In genomic region chr5:149433618-149434017, GRCm38 (mm10) we compare ENCODE assay signal across 20 mouse cellular contexts. TPM values are rescaled to one million over a fixed set of nuclear protein-coding genes. Genes with fewer than 3 reads are reported as not detected.
DNase-seq lines count a peak whose midpoint lies in the region; ATAC-seq lines count a peak whose summit lies in the region.
"Had no signal": no experiment of that assay in that cellular context is flagged by ENCODE, and none has a peak within 500 bp of the region (broad histone marks: within the 10 kb centered on the region; RNA-seq: fewer than 3 reads in every experiment).

No protein-coding gene starts in this region.

- intact Hi-C loops in left cerebral cortex, postnatal 25 days (cut with DNase I): no loop called here

- WGBS in kidney, embryonic 16.5 days: 60% methylated on average over 7 of the region's 7 CpGs
- WGBS in intestine, embryonic 16.5 days: 51% methylated on average over 7 of the region's 7 CpGs
- 39% methylated on average over 7 of the region's 7 CpGs for WGBS in stomach, embryonic 16.5 days
- 64% methylated on average over 7 of the region's 7 CpGs for WGBS in liver, embryonic 12.5 days (ENCODE audit: insufficient replicate concordance)

- H3K4me3 ChIP-seq in kidney, embryonic 16.5 days (ENCODE audit: low read length): no peak overlapping the region
- H3K4me3 ChIP-seq in intestine, embryonic 16.5 days (ENCODE audit: low read length): peak overlapping the region; percentile 10; the same call in 1 of the 2 replicates
- peak overlapping the region; percentile 5; the same call in 1 of the 2 replicates for H3K4me3 ChIP-seq in stomach, embryonic 16.5 days (replicated peaks; ENCODE audit: low read length)
- H3K4me3 ChIP-seq in liver, embryonic 12.5 days: no peak overlapping the region
- H3K4me3 ChIP-seq: embryonic facial prominence, embryonic 15.5 days; heart, embryonic 13.5 days had no signal

- no peaks in the 10 kb centered on the region for H3K36me3 ChIP-seq in kidney, embryonic 16.5 days (ENCODE audit: insufficient read depth, low read length)
- H3K36me3 ChIP-seq in intestine, embryonic 16.5 days (ENCODE audit: control insufficient read depth, insufficient read depth, low read length): no peaks in the 10 kb centered on the region
- no peaks in the 10 kb centered on the region for H3K36me3 ChIP-seq in stomach, embryonic 16.5 days (ENCODE audit: control insufficient read depth, insufficient read depth, low read length)
- H3K36me3 ChIP-seq in liver, embryonic 12.5 days: no peaks in the 10 kb centered on the region
- H3K36me3 ChIP-seq: embryonic facial prominence, embryonic 15.5 days; heart, embryonic 13.5 days had no signal

- ATAC-seq in kidney, embryonic 16.5 days (ENCODE audit: low FRiP score, low TSS enrichment): no peak
- ATAC-seq in intestine, embryonic 16.5 days: peak; percentile 65
- peak; percentile 65; the same call in 1 of the 2 replicates for ATAC-seq in stomach, embryonic 16.5 days (ENCODE audit: insufficient read depth, low FRiP score)
- no peak for ATAC-seq in megakaryocyte, adult 5-6 weeks (ENCODE audit: poor library complexity, severe bottlenecking)
- no peak for ATAC-seq in liver, embryonic 12.5 days
- ATAC-seq: hindbrain, postnatal 0 days; Patski had no signal

- H3K27ac ChIP-seq in kidney, embryonic 16.5 days (ENCODE audit: low read length): 0 out of 2 replicates have a peak overlapping the region, but pooled peaks have one; percentile 43
- H3K27ac ChIP-seq in intestine, embryonic 16.5 days (ENCODE audit: low read length): peak overlapping the region; percentile 77
- peak overlapping the region; percentile 85 for H3K27ac ChIP-seq in stomach, embryonic 16.5 days (ENCODE audit: low read length)
- no peak overlapping the region for H3K27ac ChIP-seq in liver, embryonic 12.5 days
- H3K27ac ChIP-seq: embryonic facial prominence, embryonic 15.5 days; heart, embryonic 13.5 days; hindbrain, postnatal 0 days; kidney, postnatal 0 days; liver, embryonic 14.5 days had no signal

- H3K27me3 ChIP-seq in kidney, embryonic 16.5 days (ENCODE audit: insufficient read depth, low read length): no peaks in the 10 kb centered on the region
- no peaks in the 10 kb centered on the region for H3K27me3 ChIP-seq in intestine, embryonic 16.5 days (replicated peaks; ENCODE audit: control insufficient read depth, insufficient read depth, low read length)
- no peaks in the 10 kb centered on the region for H3K27me3 ChIP-seq in stomach, embryonic 16.5 days (ENCODE audit: control insufficient read depth, insufficient read depth, low read length)
- H3K27me3 ChIP-seq in liver, embryonic 12.5 days (replicated peaks): no peaks in the 10 kb centered on the region
- H3K27me3 ChIP-seq: embryonic facial prominence, embryonic 15.5 days; heart, embryonic 13.5 days; Patski had no signal

- no peak overlapping the region for H3K4me2 ChIP-seq in kidney, embryonic 16.5 days (replicated peaks; ENCODE audit: low read depth, low read length)
- peak overlapping the region; percentile 26; the same call in 1 of the 2 replicates for H3K4me2 ChIP-seq in intestine, embryonic 16.5 days (ENCODE audit: low read depth, low read length)
- peak overlapping the region; percentile 25; the same call in 1 of the 2 replicates for H3K4me2 ChIP-seq in stomach, embryonic 16.5 days (ENCODE audit: low read depth, low read length)
- no peak overlapping the region; the same call in 1 of the 2 replicates for H3K4me2 ChIP-seq in liver, embryonic 12.5 days
- H3K4me2 ChIP-seq: embryonic facial prominence, embryonic 15.5 days; heart, embryonic 13.5 days had no signal

- DNase-seq in kidney, adult 18-20 months: no peak
- DNase-seq in lung, postnatal 10 days: peak; percentile 66
- no peak for DNase-seq in left cerebral cortex, postnatal 25 days (ENCODE audit: low spot score in 2 of 2)
- DNase-seq: cerebellum, postnatal 36 days; gastrocnemius, postnatal 36 days; heart, postnatal 4 days; layer of hippocampus, postnatal 36 days had no signal

- no peak overlapping the region for H3K9ac ChIP-seq in kidney, embryonic 16.5 days (replicated peaks; ENCODE audit: low read length)
- H3K9ac ChIP-seq in intestine, embryonic 16.5 days (ENCODE audit: low read depth, low read length): no peak overlapping the region
- H3K9ac ChIP-seq in stomach, embryonic 16.5 days (ENCODE audit: low read length): no peak overlapping the region; the same call in 1 of the 2 replicates
- no peak overlapping the region for H3K9ac ChIP-seq in liver, embryonic 12.5 days
- H3K9ac ChIP-seq: embryonic facial prominence, embryonic 15.5 days; heart, embryonic 13.5 days; liver, embryonic 14.5 days had no signal

- peaks cover 6% of the 10 kb centered on the region; the same call in 1 of the 2 replicates for H3K4me1 ChIP-seq in kidney, embryonic 16.5 days (ENCODE audit: insufficient read depth, low read length)
- peaks cover 14% of the 10 kb centered on the region for H3K4me1 ChIP-seq in intestine, embryonic 16.5 days (ENCODE audit: control insufficient read depth, insufficient read depth, low read length)
- peaks cover 12% of the 10 kb centered on the region for H3K4me1 ChIP-seq in stomach, embryonic 16.5 days (ENCODE audit: control insufficient read depth, insufficient read depth, low read length)
- H3K4me1 ChIP-seq in liver, embryonic 12.5 days: peaks cover 48% of the 10 kb centered on the region

- no peaks in the 10 kb centered on the region for H3K9me3 ChIP-seq in kidney, embryonic 16.5 days (ENCODE audit: low read length)
- no peaks in the 10 kb centered on the region for H3K9me3 ChIP-seq in intestine, embryonic 16.5 days (ENCODE audit: control insufficient read depth, low read length)
- no peaks in the 10 kb centered on the region for H3K9me3 ChIP-seq in stomach, embryonic 16.5 days (replicated peaks; ENCODE audit: control insufficient read depth, low read length)
- no peaks in the 10 kb centered on the region for H3K9me3 ChIP-seq in liver, embryonic 12.5 days (replicated peaks)
- H3K9me3 ChIP-seq: embryonic facial prominence, embryonic 15.5 days; heart, embryonic 13.5 days had no signal

RNA-seq across cellular contexts. Expression of gene Tex26, which starts 5.8 kb away (rescaled TPM):
- 0.59 TPM in 1 of 2 replicates, not detected in the other for polyA plus RNA-seq in kidney, embryonic 16.5 days (2015; fragmentation: Nextera tagmentation; extraction: Ambion mirVana)
- polyA plus RNA-seq in intestine, embryonic 16.5 days (2015; fragmentation: Nextera tagmentation; extraction: Ambion mirVana): 0.38 and 0.39 TPM in 2 replicates
- polyA plus RNA-seq in stomach, embryonic 16.5 days (2015; fragmentation: Nextera tagmentation; extraction: Ambion mirVana): 0.54 and 0.59 TPM in 2 replicates
- total RNA-seq in left cerebral cortex, postnatal 25 days (2021): not detected
- not detected in 2 replicates for total RNA-seq in megakaryocyte, adult 5-6 weeks (2015)
- total RNA-seq in megakaryocyte, adult 5-6 weeks (2017): not detected in 2 replicates
- 0.13 and 0.18 TPM in 2 replicates for polyA plus RNA-seq in liver, embryonic 12.5 days (2016; fragmentation: Nextera tagmentation; extraction: Ambion mirVana)
- total RNA-seq: gastrocnemius, postnatal 36 days; neutrophil, adult 5-6 weeks had no signal
- polyA plus RNA-seq: spleen, adult 2 months had no signal

RNA-seq across cellular contexts. Expression of gene Medag, which starts 22.1 kb away (rescaled TPM):
- polyA plus RNA-seq in kidney, embryonic 16.5 days (2015; fragmentation: Nextera tagmentation; extraction: Ambion mirVana): 0.22 and 0.49 TPM in 2 replicates
- 1.8 and 2.0 TPM in 2 replicates for polyA plus RNA-seq in intestine, embryonic 16.5 days (2015; fragmentation: Nextera tagmentation; extraction: Ambion mirVana)
- polyA plus RNA-seq in stomach, embryonic 16.5 days (2015; fragmentation: Nextera tagmentation; extraction: Ambion mirVana): 4.0 and 4.4 TPM in 2 replicates
- total RNA-seq in left cerebral cortex, postnatal 25 days (2021): 10 to 100 TPM; 12.7 to 14.5 TPM
- not detected in 2 replicates for total RNA-seq in megakaryocyte, adult 5-6 weeks (2015)
- total RNA-seq in megakaryocyte, adult 5-6 weeks (2017): not detected in 2 replicates
- 0.35 and 0.57 TPM in 2 replicates for polyA plus RNA-seq in liver, embryonic 12.5 days (2016; fragmentation: Nextera tagmentation; extraction: Ambion mirVana)
- total RNA-seq: neutrophil, adult 5-6 weeks had no signal

Comparison
In these comparisons a context has a peak if more than half of its experiments do, and no peak if none do; other contexts are left out.
1. ATAC-seq: peak in intestine, embryonic 16.5 days (single experiment) and stomach, embryonic 16.5 days (single experiment); none in kidney, embryonic 16.5 days (single experiment), megakaryocyte, adult 5-6 weeks (single experiment) and liver, embryonic 12.5 days (single experiment).
2. H3K4me2 ChIP-seq: peak in intestine, embryonic 16.5 days (single experiment) and stomach, embryonic 16.5 days (single experiment); none in kidney, embryonic 16.5 days (single experiment) and liver, embryonic 12.5 days (single experiment).
3. H3K4me3 ChIP-seq: peak in intestine, embryonic 16.5 days (single experiment) and stomach, embryonic 16.5 days (single experiment); none in kidney, embryonic 16.5 days (single experiment) and liver, embryonic 12.5 days (single experiment).